Mouse (Mus musculus): ENCODE results near the gene Blmh. TPM values are rescaled to one million over a fixed set of nuclear protein-coding genes. Genes with fewer than 3 reads are reported as not detected.

Blmh gene
- polyA plus RNA-seq, 1 experiment from 2014 or later: 133 TPM

DNA sequence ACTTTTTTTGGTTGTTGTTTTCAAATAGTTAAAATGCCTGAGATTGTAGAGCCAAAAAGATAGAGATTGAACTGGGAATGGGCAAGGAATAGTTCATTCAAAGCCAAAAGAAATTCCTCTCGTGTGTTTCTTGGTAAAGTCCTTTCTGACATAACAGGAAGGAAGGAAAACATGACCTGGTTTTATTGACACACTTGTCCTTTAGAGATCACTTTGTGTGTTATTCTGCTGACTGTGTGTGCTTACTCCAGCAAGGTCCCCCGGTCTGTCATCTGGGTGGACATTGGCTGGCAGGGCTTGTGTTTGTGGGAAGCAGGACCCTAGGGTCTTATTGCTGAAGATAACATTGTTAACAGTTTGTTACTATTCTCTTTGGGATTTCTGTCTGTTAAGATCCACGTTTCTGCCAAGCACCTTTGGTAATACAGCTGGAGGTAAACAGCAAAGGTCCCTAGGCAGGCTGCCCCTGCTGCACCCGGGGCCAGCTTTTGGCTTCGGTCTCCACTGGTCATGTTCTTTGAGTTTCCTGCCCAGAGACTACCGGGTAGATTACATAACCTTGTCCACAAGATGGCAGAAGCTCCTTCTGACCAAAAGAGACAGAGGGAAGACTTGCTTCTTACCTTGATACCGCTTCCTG, 50.2 kb downstream of the Blmh start:
- Histone ChIP-seq H3K27ac (no peak overlapping the region), H3K4me2 (ENCODE audit: low read length) (no peak overlapping the region), H3K36me3 (ENCODE audit: insufficient read depth, low read length) (peaks cover 52% of the 10 kb centered on the region), H3K9me3 (replicated peaks; ENCODE audit: low read length) (no peaks in the 10 kb centered on the region), H3K4me1 (replicated peaks; ENCODE audit: insufficient read depth, low read length) (no peaks in the 10 kb centered on the region), H3K9ac (ENCODE audit: low read depth, low read length) (no peak overlapping the region), H3K4me3 (replicated peaks; ENCODE audit: low read depth, low read length) (no peak overlapping the region), H3K27me3 (ENCODE audit: insufficient read depth, low read length) (no peaks in the 10 kb centered on the region)
- WGBS: 83% methylated on average over 7 of the region's 7 CpGs
- no peak; the same call in 1 of the 2 replicates for TF ChIP-seq CTCF (IDR thresholded peaks at IDR 0.05; ENCODE audit: low read depth)
- ATAC-seq (replicated peaks; ENCODE audit: low FRiP score, low read depth) (no peak), DNase-seq (ENCODE audit: low spot score) (no peak)

DNA sequence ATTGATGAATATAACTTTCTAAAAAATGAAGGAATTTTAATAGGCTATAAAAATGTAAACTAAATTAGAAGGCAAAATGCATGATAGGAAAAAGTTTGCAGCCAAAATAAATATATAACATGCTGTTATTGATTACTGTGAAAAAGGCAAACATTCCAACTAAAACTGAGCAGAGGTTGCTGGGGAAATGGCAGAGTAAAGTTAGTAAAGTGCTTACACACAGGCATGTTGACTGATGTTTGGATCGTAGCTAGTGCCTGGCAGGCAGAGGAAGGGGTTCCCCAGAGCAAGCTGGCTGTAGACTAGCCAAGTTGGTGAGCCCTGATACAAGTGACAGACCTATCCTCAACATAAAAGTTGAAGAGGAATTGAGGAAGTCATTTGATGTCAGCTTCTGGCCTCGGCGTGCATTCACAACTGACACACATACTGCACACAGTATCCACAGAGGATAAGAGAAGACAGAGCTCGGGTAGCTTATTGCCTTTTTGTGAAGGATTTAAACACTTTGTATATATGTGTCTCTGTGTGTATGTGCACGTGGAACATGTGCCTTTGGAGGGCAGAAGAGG, 57.0 kb downstream of the Blmh start:
- no peaks in the 10 kb centered on the region for H3K4me1 ChIP-seq (replicated peaks; ENCODE audit: insufficient read depth, low read length)
- no peak overlapping the region for H3K4me3 ChIP-seq (replicated peaks; ENCODE audit: low read depth, low read length)

DNA sequence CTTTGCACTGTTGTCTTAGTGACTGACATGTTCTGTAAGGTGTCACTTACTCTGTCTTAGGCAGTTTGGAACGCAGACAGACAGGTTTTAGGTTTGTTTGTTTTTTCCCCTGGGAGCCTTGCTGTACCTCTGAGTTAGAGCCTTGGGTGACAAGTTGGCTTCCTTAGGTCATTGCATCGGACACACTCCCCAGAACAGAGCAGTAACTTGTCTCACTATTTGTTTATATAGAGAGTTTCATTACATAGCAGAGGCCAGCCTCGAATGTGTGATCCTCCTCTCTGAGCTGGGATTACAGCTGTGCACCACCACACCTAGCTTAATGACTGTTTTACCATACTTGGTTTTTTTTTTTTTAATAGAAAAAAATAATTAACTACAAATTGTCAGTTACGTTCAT, 57.8 kb downstream of the Blmh start:
- DNase-seq (ENCODE audit: low spot score): peak; percentile 76
- no peak overlapping the region for H3K4me3 ChIP-seq (replicated peaks; ENCODE audit: low read depth, low read length)
- no peak for ATAC-seq (replicated peaks; ENCODE audit: low FRiP score, low read depth)
- H3K36me3 ChIP-seq (ENCODE audit: insufficient read depth, low read length): peaks cover 52% of the 10 kb centered on the region
- H3K4me1 ChIP-seq (replicated peaks; ENCODE audit: insufficient read depth, low read length): no peaks in the 10 kb centered on the region
- no peaks in the 10 kb centered on the region for H3K27me3 ChIP-seq (ENCODE audit: insufficient read depth, low read length)
- no peak overlapping the region for H3K27ac ChIP-seq
- no peaks in the 10 kb centered on the region for H3K9me3 ChIP-seq (replicated peaks; ENCODE audit: low read length)
- 31% methylated on average over 4 of the region's 4 CpGs for WGBS
- no peak for TF ChIP-seq CTCF (IDR thresholded peaks at IDR 0.05; ENCODE audit: low read depth)
- no peak overlapping the region for H3K9ac ChIP-seq (ENCODE audit: low read depth, low read length)
- no peak overlapping the region for H3K4me2 ChIP-seq (ENCODE audit: low read length)

More for the DNA sequence above, 57.0 kb downstream of the Blmh start:
- ATAC-seq (replicated peaks; ENCODE audit: low FRiP score, low read depth) (no peak), DNase-seq (ENCODE audit: low spot score) (no peak)
- H3K36me3 ChIP-seq (ENCODE audit: insufficient read depth, low read length): peaks cover 50% of the 10 kb centered on the region
- no peaks in the 10 kb centered on the region for H3K9me3 ChIP-seq (replicated peaks; ENCODE audit: low read length)
- no peak for TF ChIP-seq CTCF (IDR thresholded peaks at IDR 0.05; ENCODE audit: low read depth)
- no peak overlapping the region for H3K27ac ChIP-seq
- no peak overlapping the region for H3K9ac ChIP-seq (ENCODE audit: low read depth, low read length)
- WGBS: 67% methylated on average over 5 of the region's 5 CpGs
- H3K27me3 ChIP-seq (ENCODE audit: insufficient read depth, low read length): no peaks in the 10 kb centered on the region
- no peak overlapping the region for H3K4me2 ChIP-seq (ENCODE audit: low read length)

DNA sequence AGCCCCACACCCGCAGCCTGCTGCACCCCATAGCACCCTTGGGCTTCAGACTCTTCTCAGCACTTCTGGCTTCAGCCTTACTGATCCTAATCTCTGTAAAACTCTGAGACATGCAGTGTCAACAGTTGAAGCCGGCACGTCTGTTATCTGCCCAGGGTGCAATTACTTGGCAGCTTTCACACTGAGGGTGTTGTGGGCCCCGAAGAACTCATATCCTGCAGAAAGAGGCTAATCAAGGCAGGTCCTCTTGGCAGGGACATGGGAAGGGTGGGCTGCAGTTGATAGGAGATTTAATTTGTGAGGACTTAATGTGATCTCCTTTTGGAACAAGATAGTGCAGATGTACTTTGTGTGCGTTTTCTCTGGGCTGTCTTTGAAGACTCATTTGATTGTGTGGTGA, 59.0 kb downstream of the Blmh start:
- ATAC-seq (replicated peaks; ENCODE audit: low FRiP score, low read depth) (no peak), DNase-seq (ENCODE audit: low spot score) (no peak)
- H3K4me2 ChIP-seq (ENCODE audit: low read length): no peak overlapping the region
- H3K36me3 ChIP-seq (ENCODE audit: insufficient read depth, low read length): peaks cover 50% of the 10 kb centered on the region
- no peaks in the 10 kb centered on the region for H3K9me3 ChIP-seq (replicated peaks; ENCODE audit: low read length)
- H3K27ac ChIP-seq: no peak overlapping the region
- TF ChIP-seq CTCF (IDR thresholded peaks at IDR 0.05; ENCODE audit: low read depth): no peak
- 68% methylated on average over 5 of the region's 5 CpGs for WGBS
- no peaks in the 10 kb centered on the region for H3K27me3 ChIP-seq (ENCODE audit: insufficient read depth, low read length)
- H3K4me1 ChIP-seq (replicated peaks; ENCODE audit: insufficient read depth, low read length): no peaks in the 10 kb centered on the region
- no peak overlapping the region for H3K4me3 ChIP-seq (replicated peaks; ENCODE audit: low read depth, low read length)
- no peak overlapping the region for H3K9ac ChIP-seq (ENCODE audit: low read depth, low read length)

DNA sequence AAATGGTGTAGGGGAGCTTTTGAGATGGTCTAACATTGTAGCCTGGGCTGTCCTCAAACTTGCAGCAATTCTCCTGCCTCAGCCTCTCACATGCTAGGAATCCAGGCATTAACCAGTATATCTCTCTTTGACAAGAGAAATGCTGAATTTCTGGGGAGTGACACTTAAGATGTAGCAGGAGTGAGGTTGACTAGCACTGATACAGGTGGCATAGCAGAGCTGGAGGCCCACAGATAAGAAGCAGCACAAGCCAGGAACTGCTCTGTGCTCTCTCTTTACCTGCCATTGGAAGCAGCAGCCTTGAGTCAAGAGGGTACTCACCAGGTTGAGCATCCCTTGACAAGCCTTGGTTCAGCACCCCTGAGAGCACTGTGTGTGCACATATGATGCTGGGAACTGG, 59.6 kb downstream of the Blmh start:
- Histone ChIP-seq H3K9me3 (replicated peaks; ENCODE audit: low read length) (no peaks in the 10 kb centered on the region), H3K4me2 (ENCODE audit: low read length) (no peak overlapping the region), H3K9ac (ENCODE audit: low read depth, low read length) (no peak overlapping the region), H3K27me3 (ENCODE audit: insufficient read depth, low read length) (no peaks in the 10 kb centered on the region), H3K27ac (no peak overlapping the region), H3K4me1 (replicated peaks; ENCODE audit: insufficient read depth, low read length) (no peaks in the 10 kb centered on the region), H3K4me3 (replicated peaks; ENCODE audit: low read depth, low read length) (no peak overlapping the region), H3K36me3 (ENCODE audit: insufficient read depth, low read length) (peaks cover 48% of the 10 kb centered on the region)
- DNase-seq (ENCODE audit: low spot score) (no peak), ATAC-seq (replicated peaks; ENCODE audit: low FRiP score, low read depth) (no peak)
- no peak for TF ChIP-seq CTCF (IDR thresholded peaks at IDR 0.05; ENCODE audit: low read depth)

DNA sequence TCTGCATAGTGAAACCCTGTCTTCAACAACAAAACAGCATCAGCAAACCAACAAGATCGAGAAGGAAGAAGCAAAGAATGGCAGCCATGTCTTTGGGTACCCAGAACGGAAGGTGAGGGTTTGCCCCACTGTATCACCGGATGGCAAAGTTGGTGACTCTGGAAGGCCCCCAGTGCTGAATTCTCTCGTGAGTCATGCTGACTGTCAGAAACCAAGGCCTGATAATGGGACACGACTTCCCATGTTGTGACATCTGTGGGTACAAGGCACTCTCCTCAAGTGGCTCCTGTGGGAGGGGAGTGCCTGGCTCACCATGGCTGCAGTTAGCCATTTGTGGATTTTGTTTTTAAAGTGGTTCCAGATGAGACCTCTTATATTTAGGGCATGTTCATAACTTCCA, 66.2 kb downstream of the Blmh start:
- Histone ChIP-seq H3K9me3 (replicated peaks; ENCODE audit: low read length) (no peaks in the 10 kb centered on the region), H3K9ac (ENCODE audit: low read depth, low read length) (no peak overlapping the region), H3K27ac (no peak overlapping the region), H3K4me2 (ENCODE audit: low read length) (no peak overlapping the region), H3K4me1 (replicated peaks; ENCODE audit: insufficient read depth, low read length) (no peaks in the 10 kb centered on the region), H3K27me3 (ENCODE audit: insufficient read depth, low read length) (no peaks in the 10 kb centered on the region), H3K36me3 (ENCODE audit: insufficient read depth, low read length) (peaks cover 20% of the 10 kb centered on the region), H3K4me3 (replicated peaks; ENCODE audit: low read depth, low read length) (no peak overlapping the region)
- ATAC-seq (replicated peaks; ENCODE audit: low FRiP score, low read depth) (no peak), DNase-seq (ENCODE audit: low spot score) (no peak)
- 80% methylated on average over 5 of the region's 5 CpGs for WGBS
- TF ChIP-seq CTCF (IDR thresholded peaks at IDR 0.05; ENCODE audit: low read depth): no peak
